In genomic region chr5:5663057-5663456, GRCm38 (mm10) we compare ENCODE assay signal across 9 mouse cellular contexts. TPM values are rescaled to one million over a fixed set of nuclear protein-coding genes. Genes with fewer than 3 reads are reported as not detected.
DNase-seq lines count a peak whose midpoint lies in the region; ATAC-seq and TF ChIP-seq lines count a peak whose summit lies in the region.
"Had no signal": no experiment of that assay in that cellular context is flagged by ENCODE, and none has a peak within 500 bp of the region (broad histone marks: within the 10 kb centered on the region; RNA-seq: fewer than 3 reads in every experiment).

No protein-coding gene starts in this region.

- H3K4me3 ChIP-seq in heart, adult 2 months = peak overlapping the region; percentile 12; the same call in 1 of the 2 replicates
- H3K4me3 ChIP-seq in E14TG2a.4 (replicated peaks; ENCODE audit: low read length) = peak overlapping the region; percentile 98
- peak overlapping the region; percentile 82 for H3K4me3 ChIP-seq in hindbrain, embryonic 10.5 days

- no peak for DNase-seq in heart, adult 2 months
- DNase-seq in heart, adult 11 months = no peak
- DNase-seq in hindbrain, embryonic 10.5 days (ENCODE audit: low spot score) = no peak
- peak; percentile 14 for DNase-seq in lung, postnatal 25 days (ENCODE audit: low spot score)
- DNase-seq in layer of hippocampus, adult 18-20 months (ENCODE audit: low spot score in 2 of 2) = no peak
- DNase-seq in adrenal gland, postnatal 14 days = no peak
- DNase-seq: cerebellum, adult 11 months had no signal

- H3K9me3 ChIP-seq in E14TG2a.4 (ENCODE audit: low read length) = no peaks in the 10 kb centered on the region
- no peaks in the 10 kb centered on the region for H3K9me3 ChIP-seq in hindbrain, embryonic 10.5 days

- H3K79me2 ChIP-seq in heart, adult 2 months (replicated peaks; ENCODE audit: control insufficient read depth, insufficient read depth, low read length) = no peaks in the 10 kb centered on the region

- H3K27me3 ChIP-seq in heart, adult 2 months (ENCODE audit: control insufficient read depth, insufficient read depth, low read length) = no peaks in the 10 kb centered on the region
- H3K27me3 ChIP-seq in E14TG2a.4 (ENCODE audit: insufficient read depth, low read length) = 0 out of 2 replicates have a peak, but pooled peaks cover 3% of the 10 kb centered on the region
- H3K27me3 ChIP-seq in hindbrain, embryonic 10.5 days (ENCODE audit: insufficient read depth, poor library complexity, severe bottlenecking) = peaks cover 4% of the 10 kb centered on the region; the same call in 1 of the 2 replicates

- ATAC-seq in megakaryocyte-erythroid progenitor cell, adult 5-6 weeks (replicated peaks; ENCODE audit: low FRiP score, low TSS enrichment, poor library complexity, severe bottlenecking) = no peak

- H3K9ac ChIP-seq in heart, adult 2 months (ENCODE audit: low read depth, low read length) = no peak overlapping the region

- no peak for TF ChIP-seq CTCF in heart, adult 2 months (IDR thresholded peaks at IDR 0.05)
- TF ChIP-seq CTCF in E14TG2a.4 (conservative IDR thresholded peaks at IDR 0.05; ENCODE audit: low read length) = no peak

- TF ChIP-seq EP300 in heart, adult 2 months (IDR thresholded peaks at IDR 0.05; ENCODE audit: insufficient read depth, low read depth, low read length) = no peak

- TF ChIP-seq POLR2A in heart, adult 2 months (IDR thresholded peaks at IDR 0.05; ENCODE audit: insufficient read depth, low read depth, low read length) = no peak

- intact Hi-C loops in heart, adult 2 months (cut with DNase I) = loop anchor here (5.0 to 10.0 kb wide), 2 partner anchors 101 to 148 kb away; partner anchors contain the start of gene Cldn12

- H3K27ac ChIP-seq in heart, adult 2 months = no peak overlapping the region
- no peak overlapping the region for H3K27ac ChIP-seq in hindbrain, embryonic 10.5 days

- H3K4me1 ChIP-seq in heart, adult 2 months (ENCODE audit: control insufficient read depth, insufficient read depth, low read length) = no peaks in the 10 kb centered on the region
- peaks cover 13% of the 10 kb centered on the region for H3K4me1 ChIP-seq in E14TG2a.4 (replicated peaks; ENCODE audit: low read depth, low read length)
- H3K4me1 ChIP-seq in hindbrain, embryonic 10.5 days (replicated peaks) = peaks cover 16% of the 10 kb centered on the region; the same call in 1 of the 2 replicates

- no peaks in the 10 kb centered on the region for H3K36me3 ChIP-seq in heart, adult 2 months (ENCODE audit: control insufficient read depth, insufficient read depth, low read length)
- H3K36me3 ChIP-seq in E14TG2a.4 (ENCODE audit: insufficient read depth, low read length) = peaks cover 3% of the 10 kb centered on the region; the same call in 1 of the 2 replicates
- no peaks in the 10 kb centered on the region for H3K36me3 ChIP-seq in hindbrain, embryonic 10.5 days

- WGBS in heart, adult 2 months = 39% methylated on average over 6 of the region's 6 CpGs
- 49% methylated on average over 6 of the region's 6 CpGs for WGBS in hindbrain, embryonic 10.5 days

RNA-seq across cellular contexts. Expression of gene Cfap69, which starts 1.0 kb away (rescaled TPM):
- under 1 TPM; 0.37 to 0.89 TPM for total RNA-seq in heart, adult 2 months (2021)
- 0.49 and 0.50 TPM in 2 replicates for polyA plus RNA-seq in heart, adult 2 months (2012; rRNA removed)
- 5.2 and 5.5 TPM in 2 replicates for polyA plus RNA-seq in hindbrain, embryonic 10.5 days (2016; fragmentation: Nextera tagmentation; extraction: Ambion mirVana)
- total RNA-seq in megakaryocyte-erythroid progenitor cell, adult 5-6 weeks (2014; fragmentation: Nextera tagmentation) = not detected in 2 replicates
- total RNA-seq in megakaryocyte-erythroid progenitor cell, adult 5-6 weeks (2017) = not detected in 2 replicates
- total RNA-seq in layer of hippocampus, adult 18-20 months (2021) = 10 to 100 TPM; 10.8 to 12.7 TPM
- 6.8 TPM in 2 replicates for total RNA-seq in adrenal gland, postnatal 14 days (2021)

RNA-seq across cellular contexts. Expression of gene Steap2, which starts 31.3 kb away (rescaled TPM):
- under 1 TPM; 0.44 to 0.52 TPM for total RNA-seq in heart, adult 2 months (2021)
- 1.00 and 1.2 TPM in 2 replicates for polyA plus RNA-seq in heart, adult 2 months (2012; rRNA removed)
- 5.0 and 5.7 TPM in 2 replicates for polyA plus RNA-seq in hindbrain, embryonic 10.5 days (2016; fragmentation: Nextera tagmentation; extraction: Ambion mirVana)
- not detected in 2 replicates for total RNA-seq in megakaryocyte-erythroid progenitor cell, adult 5-6 weeks (2014; fragmentation: Nextera tagmentation)
- total RNA-seq in megakaryocyte-erythroid progenitor cell, adult 5-6 weeks (2017) = not detected in 2 replicates
- total RNA-seq in layer of hippocampus, adult 18-20 months (2021) = 1 to 10 TPM; 5.0 to 6.4 TPM
- total RNA-seq in adrenal gland, postnatal 14 days (2021) = 35.8 and 41.6 TPM in 2 replicates

Comparison
In these comparisons a context has a peak if more than half of its experiments do, and no peak if none do; other contexts are left out.
1. H3K4me3 ChIP-seq: peak in every context shown above with its lines; median percentile 98 in E14TG2a.4; 82 in hindbrain, embryonic 10.5 days; 12 in heart, adult 2 months.